Mouse (Mus musculus): Measurements from ENCODE around the gene Dnajc27. TPM values are rescaled to one million over a fixed set of nuclear protein-coding genes. Genes with fewer than 3 reads are reported as not detected.

Gene Dnajc27
- total RNA-seq, 2 experiments from 2014 or later: 91.0 to 95.8 TPM

DNA sequence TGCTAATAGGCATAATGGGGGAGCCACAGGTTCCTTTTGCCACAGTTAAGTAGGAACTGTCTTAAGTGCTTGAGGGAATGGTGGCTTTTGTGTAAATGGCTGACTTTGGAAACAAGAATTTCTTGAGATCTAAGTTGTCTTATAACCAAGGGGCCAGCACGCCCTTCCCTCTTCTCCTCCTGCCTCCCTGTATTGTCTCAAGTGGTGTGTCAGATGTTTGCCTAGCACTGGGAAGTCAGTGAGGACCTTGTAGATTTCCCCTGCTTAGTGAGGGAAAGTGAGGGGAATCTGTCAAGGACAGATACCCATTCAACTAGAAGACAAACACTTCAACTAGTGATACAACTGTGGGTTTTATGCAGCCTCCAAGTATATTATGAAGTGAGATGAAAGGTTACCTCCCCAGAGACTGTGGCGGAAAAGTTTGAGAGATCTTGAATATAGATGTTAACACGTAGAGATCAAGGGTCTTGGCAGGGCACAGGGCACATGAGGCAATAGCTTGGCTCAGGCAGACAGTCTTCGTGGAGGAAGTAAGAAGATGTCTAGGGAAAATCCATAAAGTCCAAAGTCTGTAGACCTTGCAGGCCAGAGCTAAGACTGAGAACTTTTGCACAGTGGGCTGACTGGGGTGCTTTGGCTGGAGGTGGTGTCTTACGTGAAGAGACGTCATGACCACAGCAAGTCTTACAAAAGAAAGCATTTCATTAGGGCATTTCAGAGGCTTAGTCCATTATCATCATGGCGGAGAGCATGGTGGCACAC is 76.7 kb downstream of the Dnajc27 start:
- Histone ChIP-seq H3K27ac (no peak overlapping the region), H3K4me3 (no peak overlapping the region)
- intact Hi-C loops (cut with DNase I): no loop called here
- TF ChIP-seq CTCF (IDR thresholded peaks at IDR 0.05): no peak
- DNase-seq (ENCODE audit: extremely low spot score in 1 of 2, low spot score in 2 of 2): no peak

Other genes starting within 250 kb of the Dnajc27 start
- 1 to 10 TPM; 1.6 to 2.8 TPM for gene Pomc, start 127.6 kb upstream of the Dnajc27 start, total RNA-seq (2021)
- gene Efr3b, start 43.7 kb upstream of the Dnajc27 start, total RNA-seq (2021): 100 to 1,000 TPM; 104 to 114 TPM
- 10 to 100 TPM; 51.4 to 53.8 TPM for gene Adcy3, start 50.5 kb downstream of the Dnajc27 start, total RNA-seq (2021)
- 1 to 10 TPM; 8.2 to 8.7 TPM for gene Ptrhd1, start 151.4 kb downstream of the Dnajc27 start, total RNA-seq (2021)
- 1 to 10 TPM; 4.9 to 5.1 TPM for gene Cenpo, start 151.7 kb downstream of the Dnajc27 start, total RNA-seq (2021)